Mouse (Mus musculus) hindbrain, embryonic 16.5 days (tissue): ENCODE measurements at regions not wholly inside any gene's neighbourhood (a gene's known extent, or its start where the extent isn't known, plus 50 kb on each side); places are given as distances from the start of the nearest gene placed in this dataset.

Experiments used
- ATAC-seq: fragments of 200-750 bp; cut with Nextera tagmentation; 2 replicates; pipeline ENCODE4 v1.8.0; 2017; ENCODE audit warnings: moderate TSS enrichment, moderate library complexity
- H3K27ac ChIP-seq: fragments of 300-500 bp; sonication (generic); 2 replicates; pipeline ENCODE4 v1.5.1; 2014; ENCODE audit warnings: low read depth, mild to moderate bottlenecking, control low read depth, low read length, moderate library complexity
- H3K27me3 ChIP-seq: fragments of 300-500 bp; sonication (generic); replicated peaks from 2 replicates; pipeline ENCODE4 v1.6.1; 2014; ENCODE audit warnings: low read length; ENCODE audit not compliant: control insufficient read depth, insufficient read depth
- H3K36me3 ChIP-seq: fragments of 300-500 bp; sonication (generic); 2 replicates; pipeline ENCODE4 v1.6.1; 2014; ENCODE audit warnings: mild to moderate bottlenecking, low read length, moderate library complexity, mixed read lengths; ENCODE audit not compliant: control insufficient read depth, insufficient read depth
- H3K4me1 ChIP-seq: fragments of 300-500 bp; sonication (generic); 2 replicates; pipeline ENCODE4 v1.6.1; 2014; ENCODE audit warnings: low read depth, low read length; ENCODE audit not compliant: control insufficient read depth, insufficient read depth
- H3K4me2 ChIP-seq: fragments of 300-500 bp; sonication (generic); 2 replicates; pipeline ENCODE4 v1.6.1; 2014; ENCODE audit warnings: mild to moderate bottlenecking, low read length, control low read depth, moderate library complexity
- H3K4me3 ChIP-seq: fragments of 300-500 bp; sonication (generic); 2 replicates; pipeline ENCODE4 v1.5.1; 2014; ENCODE audit warnings: mild to moderate bottlenecking, low read length, control low read depth, moderate library complexity
- H3K9ac ChIP-seq: fragments of 300-500 bp; sonication (generic); 2 replicates; pipeline ENCODE4 v1.6.1; 2014; ENCODE audit warnings: low read depth, mild to moderate bottlenecking, control low read depth, low read length, moderate library complexity
- H3K9me3 ChIP-seq: fragments of 300-500 bp; sonication (generic); 2 replicates; pipeline ENCODE4 v1.6.1; 2014; ENCODE audit warnings: mild to moderate bottlenecking, low read length, moderate library complexity; ENCODE audit not compliant: control insufficient read depth
- WGBS: fragments of 180-500 bp; shearing (Covaris S2); extraction: QIAGEN DNeasy Blood & Tissue Kit; methylation state at CpG from one replicate; pipeline ENCODE4 v1.1.7; 2014; 5-methylcytosine and 5-hydroxymethylcytosine counted together

- no peaks in the 10 kb centered on the region for H3K9me3 ChIP-seq
- H3K4me1 ChIP-seq: no peaks in the 10 kb centered on the region
- H3K9ac ChIP-seq: no peak overlapping the region
- no peaks in the 10 kb centered on the region for H3K36me3 ChIP-seq
- H3K4me3 ChIP-seq: no peak overlapping the region
- 54% methylated on average over 2 of the region's 2 CpGs for WGBS
- no peak for ATAC-seq
- no peak overlapping the region for H3K4me2 ChIP-seq
- H3K27me3 ChIP-seq: no peaks in the 10 kb centered on the region
- H3K27ac ChIP-seq: no peak overlapping the region
Observed at GRCm38 (mm10) chr13:85570886-85571527, 282.1 kb upstream of the Rasa1 start.

- no peak overlapping the region for H3K4me2 ChIP-seq
- no peaks in the 10 kb centered on the region for H3K27me3 ChIP-seq
- H3K4me1 ChIP-seq: no peaks in the 10 kb centered on the region
- H3K9ac ChIP-seq: no peak overlapping the region
- H3K27ac ChIP-seq: no peak overlapping the region
- no peaks in the 10 kb centered on the region for H3K36me3 ChIP-seq
- no peak overlapping the region for H3K4me3 ChIP-seq
- ATAC-seq: no peak
- 83% methylated on average over 2 of the region's 2 CpGs for WGBS
- H3K9me3 ChIP-seq: no peaks in the 10 kb centered on the region
Observed at GRCm38 (mm10) chr13:85557821-85558220, 268.9 kb upstream of the Rasa1 start.

- Histone ChIP-seq H3K4me3 (no peak overlapping the region), H3K27ac (no peak overlapping the region), H3K9me3 (no peaks in the 10 kb centered on the region), H3K4me1 (no peaks in the 10 kb centered on the region), H3K4me2 (no peak overlapping the region), H3K9ac (no peak overlapping the region), H3K27me3 (no peaks in the 10 kb centered on the region), H3K36me3 (no peaks in the 10 kb centered on the region)
- peak; percentile 80 for ATAC-seq
- 10% methylated on average over 5 of the region's 5 CpGs for WGBS
Observed at GRCm38 (mm10) chr13:85556101-85556853, 267.3 kb upstream of the Rasa1 start.

- WGBS: 86% methylated on average over 3 of the region's 3 CpGs
- Histone ChIP-seq H3K27ac (no peak overlapping the region), H3K9me3 (peaks cover 2% of the 10 kb centered on the region), H3K27me3 (no peaks in the 10 kb centered on the region), H3K36me3 (no peaks in the 10 kb centered on the region), H3K9ac (no peak overlapping the region), H3K4me1 (no peaks in the 10 kb centered on the region), H3K4me2 (no peak overlapping the region), H3K4me3 (no peak overlapping the region)
- ATAC-seq: no peak
Observed at GRCm38 (mm10) chr13:85553072-85553471, 264.1 kb upstream of the Rasa1 start.

GRCm38 (mm10) chr13:85509671-85510070, 220.7 kb upstream of the Rasa1 start:
- ATAC-seq: no peak
- H3K27ac ChIP-seq: no peak overlapping the region
- no peak overlapping the region for H3K4me2 ChIP-seq
- no peaks in the 10 kb centered on the region for H3K4me1 ChIP-seq
- no peak overlapping the region for H3K9ac ChIP-seq
- no peaks in the 10 kb centered on the region for H3K9me3 ChIP-seq
- H3K4me3 ChIP-seq: no peak overlapping the region
- WGBS: 66% methylated on average over 1 of the region's 1 CpGs
- H3K36me3 ChIP-seq: no peaks in the 10 kb centered on the region
- H3K27me3 ChIP-seq: no peaks in the 10 kb centered on the region

GRCm38 (mm10) chr13:85508552-85508951, 219.6 kb upstream of the Rasa1 start:
- Histone ChIP-seq H3K27me3 (no peaks in the 10 kb centered on the region), H3K4me3 (no peak overlapping the region), H3K27ac (no peak overlapping the region), H3K9me3 (no peaks in the 10 kb centered on the region), H3K36me3 (no peaks in the 10 kb centered on the region), H3K9ac (no peak overlapping the region), H3K4me2 (no peak overlapping the region), H3K4me1 (no peaks in the 10 kb centered on the region)
- ATAC-seq: no peak
- 94% methylated on average over 1 of the region's 1 CpGs for WGBS

- Histone ChIP-seq H3K4me2 (no peak overlapping the region), H3K36me3 (no peaks in the 10 kb centered on the region), H3K27ac (no peak overlapping the region), H3K9me3 (no peaks in the 10 kb centered on the region), H3K4me1 (no peaks in the 10 kb centered on the region), H3K4me3 (no peak overlapping the region), H3K9ac (no peak overlapping the region), H3K27me3 (no peaks in the 10 kb centered on the region)
- WGBS: 87% methylated on average over 6 of the region's 6 CpGs
- ATAC-seq: no peak
Observed at GRCm38 (mm10) chr13:85507374-85508101, 218.6 kb upstream of the Rasa1 start.

GRCm38 (mm10) chr13:85506875-85507274, 217.9 kb upstream of the Rasa1 start:
- no peaks in the 10 kb centered on the region for H3K9me3 ChIP-seq
- no peak overlapping the region for H3K4me3 ChIP-seq
- H3K9ac ChIP-seq: no peak overlapping the region
- H3K27me3 ChIP-seq: no peaks in the 10 kb centered on the region
- 65% methylated on average over 1 of the region's 1 CpGs for WGBS
- H3K27ac ChIP-seq: no peak overlapping the region
- no peak overlapping the region for H3K4me2 ChIP-seq
- H3K4me1 ChIP-seq: no peaks in the 10 kb centered on the region
- no peaks in the 10 kb centered on the region for H3K36me3 ChIP-seq
- no peak for ATAC-seq

- H3K36me3 ChIP-seq: no peaks in the 10 kb centered on the region
- H3K27me3 ChIP-seq: no peaks in the 10 kb centered on the region
- no peaks in the 10 kb centered on the region for H3K9me3 ChIP-seq
- no peak overlapping the region for H3K27ac ChIP-seq
- whole genome bisulfite sequencing: 76% methylated on average over 1 of the region's 1 CpGs
- no peaks in the 10 kb centered on the region for H3K4me1 ChIP-seq
- H3K9ac ChIP-seq: no peak overlapping the region
- ATAC-seq: no peak
- H3K4me3 ChIP-seq: no peak overlapping the region
- H3K4me2 ChIP-seq: no peak overlapping the region
Observed at GRCm38 (mm10) chr13:85506030-85506429, 217.1 kb upstream of the Rasa1 start.
